Mouse (Mus musculus): ENCODE measurements at regions not wholly inside any gene's neighbourhood (a gene's known extent, or its start where the extent isn't known, plus 50 kb on each side); places are given as distances from the start of the nearest gene placed in this dataset.

- TF ChIP-seq POLR2A (IDR thresholded peaks at IDR 0.05; ENCODE audit: insufficient read depth, low read depth, low read length) (no peak), EP300 (IDR thresholded peaks at IDR 0.05; ENCODE audit: insufficient read depth, low read depth, low read length) (no peak)
Measured at GRCm38 (mm10) chr12:54490460-54490859, 165.9 kb downstream of the Sptssa start.
